Comparison of ENCODE assay signal across 7 mouse cellular contexts in the genomic region with DNA sequence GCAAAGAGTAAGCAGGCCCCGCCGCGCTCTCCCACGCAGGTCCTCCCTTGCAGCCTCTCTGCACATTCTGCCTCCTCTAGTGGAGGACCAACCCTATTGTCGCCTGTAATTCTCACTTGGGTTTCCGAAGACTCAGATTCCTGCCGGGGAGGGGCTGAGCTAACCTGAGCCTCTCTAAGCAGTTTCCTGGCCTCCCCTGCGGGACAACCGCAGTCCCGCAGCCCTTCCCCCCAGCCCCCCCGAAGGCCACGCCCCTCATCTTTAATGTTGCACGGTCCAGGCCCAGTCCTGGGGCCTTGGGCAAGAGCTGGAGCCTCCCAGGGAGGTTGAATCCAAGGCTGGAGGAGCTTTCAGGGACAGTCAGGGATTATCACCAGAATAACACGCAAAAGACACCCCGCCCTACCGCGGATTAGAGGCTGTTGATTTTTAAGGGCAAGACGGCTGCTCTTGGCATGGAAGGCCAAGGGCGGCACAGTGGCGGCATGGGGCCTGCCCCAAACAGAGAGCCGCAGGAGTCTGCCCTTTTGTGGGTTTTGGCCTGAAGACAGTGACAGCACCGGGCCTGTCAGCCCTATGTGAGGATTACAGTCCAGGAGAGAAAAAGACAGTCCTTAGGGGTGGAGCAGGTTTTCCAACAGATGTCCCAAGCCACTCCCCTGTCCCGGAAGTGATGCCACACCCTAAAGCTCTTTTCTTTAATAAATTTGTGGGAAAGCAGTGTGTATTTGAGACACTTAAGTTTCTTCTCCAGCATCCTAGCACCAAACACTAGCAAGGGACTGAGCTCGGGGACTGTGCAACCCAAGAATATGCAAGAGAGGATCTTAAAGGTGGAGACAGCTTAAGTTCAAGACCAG.
DNase-seq lines count a peak whose midpoint lies in the region; ATAC-seq and TF ChIP-seq lines count a peak whose summit lies in the region.

No protein-coding gene starts in this region.

- peaks cover 14% of the 10 kb centered on the region for H3K4me1 ChIP-seq in ES-Bruce4 (ENCODE audit: control insufficient read depth, insufficient read depth, low read length)
- H3K4me1 ChIP-seq in bone marrow macrophage, adult 2 months (ENCODE audit: control insufficient read depth, insufficient read depth, low read length): peaks cover 60% of the 10 kb centered on the region
- peaks cover 4% of the 10 kb centered on the region; the same call in 1 of the 2 replicates for H3K4me1 ChIP-seq in intestine, postnatal 0 days (replicated peaks; ENCODE audit: control insufficient read depth, insufficient read depth, low read length)
- peaks cover 8% of the 10 kb centered on the region; the same call in 1 of the 2 replicates for H3K4me1 ChIP-seq in midbrain, embryonic 14.5 days (ENCODE audit: control insufficient read depth, insufficient read depth, low read length)

- TF ChIP-seq CTCF in ES-Bruce4 (IDR thresholded peaks at IDR 0.05; ENCODE audit: low read depth, low read length): no peak
- TF ChIP-seq CTCF in bone marrow macrophage, adult 2 months (IDR thresholded peaks at IDR 0.05; ENCODE audit: low read depth, low read length): no peak
- peak; percentile 41 for TF ChIP-seq CTCF in intestine, postnatal 0 days (IDR thresholded peaks at IDR 0.05; ENCODE audit: low read depth)

- no peak for ATAC-seq in intestine, postnatal 0 days
- no peak for ATAC-seq in midbrain, embryonic 14.5 days (ENCODE audit: low FRiP score, low TSS enrichment)

- no peak for TF ChIP-seq EP300 in ES-Bruce4 (IDR thresholded peaks at IDR 0.05; ENCODE audit: insufficient read depth, low read depth, low read length)

- peak overlapping the region; percentile 37 for H3K4me3 ChIP-seq in ES-Bruce4 (ENCODE audit: low read depth, low read length)
- H3K4me3 ChIP-seq in bone marrow macrophage, adult 2 months (ENCODE audit: insufficient read depth, low read length): no peak overlapping the region
- no peak overlapping the region for H3K4me3 ChIP-seq in intestine, postnatal 0 days (ENCODE audit: low read depth, low read length)
- H3K4me3 ChIP-seq in midbrain, embryonic 14.5 days (replicated peaks; ENCODE audit: low read depth, low read length): no peak overlapping the region

- no peaks in the 10 kb centered on the region for H3K9me3 ChIP-seq in ES-Bruce4 (replicated peaks; ENCODE audit: control insufficient read depth, insufficient read depth, low read length, poor library complexity, severe bottlenecking)
- H3K9me3 ChIP-seq in intestine, postnatal 0 days (ENCODE audit: control insufficient read depth): no peaks in the 10 kb centered on the region
- H3K9me3 ChIP-seq in midbrain, embryonic 14.5 days (ENCODE audit: control insufficient read depth, low read length): no peaks in the 10 kb centered on the region

- H3K27me3 ChIP-seq in ES-Bruce4 (ENCODE audit: control insufficient read depth, insufficient read depth, low read length, poor library complexity, severe bottlenecking): no peaks in the 10 kb centered on the region
- H3K27me3 ChIP-seq in intestine, postnatal 0 days (replicated peaks; ENCODE audit: control insufficient read depth, insufficient read depth, low read length): no peaks in the 10 kb centered on the region
- H3K27me3 ChIP-seq in midbrain, embryonic 14.5 days (ENCODE audit: control insufficient read depth, insufficient read depth, low read length): no peaks in the 10 kb centered on the region

- DNase-seq in gastrocnemius, postnatal 25 days: peak; percentile 51
- peak; percentile 51 for DNase-seq in midbrain, embryonic 14.5 days
- peak; percentile 59 for DNase-seq in testis, postnatal 14 days (ENCODE audit: low spot score)
- no peak for DNase-seq in layer of hippocampus, adult 9-11 months

- WGBS in intestine, postnatal 0 days: 44% methylated on average over 24 of the region's 24 CpGs
- 14% methylated on average over 24 of the region's 24 CpGs for WGBS in midbrain, embryonic 14.5 days

- H3K36me3 ChIP-seq in ES-Bruce4 (ENCODE audit: control insufficient read depth, insufficient read depth, low read length, poor library complexity, severe bottlenecking): no peaks in the 10 kb centered on the region
- H3K36me3 ChIP-seq in intestine, postnatal 0 days (ENCODE audit: control insufficient read depth, insufficient read depth): no peaks in the 10 kb centered on the region
- no peaks in the 10 kb centered on the region for H3K36me3 ChIP-seq in midbrain, embryonic 14.5 days (ENCODE audit: control insufficient read depth, insufficient read depth, low read length)

- peak; percentile 22 for TF ChIP-seq POLR2A in ES-Bruce4 (IDR thresholded peaks at IDR 0.05; ENCODE audit: insufficient read depth, low read length)
- TF ChIP-seq POLR2A in bone marrow macrophage, adult 2 months (IDR thresholded peaks at IDR 0.05; ENCODE audit: borderline replicate concordance, low read depth, low read length): no peak

- H3K9ac ChIP-seq in ES-Bruce4 (ENCODE audit: low read depth, poor library complexity, severe bottlenecking): peak overlapping the region; percentile 66
- H3K9ac ChIP-seq in intestine, postnatal 0 days (ENCODE audit: low read depth, low read length): no peak overlapping the region
- no peak overlapping the region for H3K9ac ChIP-seq in midbrain, embryonic 14.5 days (replicated peaks; ENCODE audit: low read length)

- H3K27ac ChIP-seq in ES-Bruce4 (ENCODE audit: insufficient read depth, low read length): peak overlapping the region; percentile 89
- peak overlapping the region; percentile 83 for H3K27ac ChIP-seq in bone marrow macrophage, adult 2 months (ENCODE audit: insufficient read depth, low read depth, low read length)
- H3K27ac ChIP-seq in intestine, postnatal 0 days (ENCODE audit: low read depth, low read length): no peak overlapping the region
- no peak overlapping the region for H3K27ac ChIP-seq in midbrain, embryonic 14.5 days (replicated peaks; ENCODE audit: low read depth, low read length)

- H3K4me2 ChIP-seq in intestine, postnatal 0 days (replicated peaks; ENCODE audit: low read depth): no peak overlapping the region
- H3K4me2 ChIP-seq in midbrain, embryonic 14.5 days (ENCODE audit: low read length): peak overlapping the region; percentile 27

Comparison
In these comparisons a context has a peak if more than half of its experiments do, and no peak if none do; other contexts are left out.
1. H3K27ac ChIP-seq: peak in ES-Bruce4 (single experiment) and bone marrow macrophage, adult 2 months (single experiment); none in intestine, postnatal 0 days (single experiment) and midbrain, embryonic 14.5 days (single experiment).